ENCODE assay signal across 11 mouse cellular contexts in the genomic region with DNA sequence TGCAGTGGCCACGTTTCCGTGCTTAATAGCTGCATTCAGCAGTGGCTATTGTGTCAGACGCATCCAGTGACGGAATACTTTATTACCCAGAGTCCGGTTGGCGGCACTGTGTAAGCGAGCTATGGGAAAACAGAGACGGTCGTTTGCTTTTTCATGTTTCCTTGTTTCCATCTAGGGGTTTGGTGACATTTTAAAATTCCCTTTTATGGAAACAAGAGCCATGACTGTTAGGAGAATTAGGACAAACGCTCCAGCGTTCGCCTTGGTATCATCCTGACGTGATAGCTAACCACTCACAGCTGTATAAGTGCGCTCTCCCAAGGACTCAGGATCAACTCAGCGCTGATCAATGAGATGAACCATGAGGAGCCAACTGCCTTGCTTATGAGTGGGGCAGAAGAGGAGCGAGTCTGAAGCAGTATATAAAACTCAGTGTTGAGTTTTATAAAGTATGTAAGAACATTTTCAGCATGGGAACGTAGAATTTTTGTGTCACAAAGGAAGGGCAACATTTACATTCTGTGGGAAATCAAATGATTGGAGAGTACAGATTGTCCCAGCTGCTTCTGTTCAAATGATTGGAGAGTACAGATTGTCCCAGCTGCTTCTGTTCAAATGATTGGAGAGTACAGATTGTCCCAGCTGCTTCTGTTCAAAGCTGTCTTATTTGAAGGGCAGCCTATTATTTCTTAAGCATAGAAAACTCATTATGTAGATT.
A peak's percentile ranks its signal among the peaks of the same experiment; 100 is the strongest.
DNase-seq lines count a peak whose midpoint lies in the region; ATAC-seq and TF ChIP-seq lines count a peak whose summit lies in the region.
"Had no signal": no experiment of that assay in that cellular context is flagged by ENCODE, and none has a peak within 500 bp of the region (broad histone marks: within the 10 kb centered on the region; RNA-seq: fewer than 3 reads in every experiment).

No protein-coding gene starts in this region.

- no peak overlapping the region for H3K4me2 ChIP-seq in liver, postnatal 0 days (ENCODE audit: low read depth, low read length)
- H3K4me2 ChIP-seq in liver, embryonic 12.5 days: no peak overlapping the region
- peak overlapping the region; percentile 39 for H3K4me2 ChIP-seq in hindbrain, embryonic 15.5 days
- H3K4me2 ChIP-seq in neural tube, embryonic 13.5 days: peak overlapping the region; percentile 47
- H3K4me2 ChIP-seq: liver, embryonic 15.5 days had no signal

- no peaks in the 10 kb centered on the region for H3K27me3 ChIP-seq in liver, postnatal 0 days (ENCODE audit: insufficient read depth, low read length)
- no peaks in the 10 kb centered on the region for H3K27me3 ChIP-seq in liver, embryonic 12.5 days (replicated peaks)
- no peaks in the 10 kb centered on the region for H3K27me3 ChIP-seq in hindbrain, embryonic 15.5 days
- 0 out of 2 replicates have a peak, but pooled peaks cover 4% of the 10 kb centered on the region for H3K27me3 ChIP-seq in neural tube, embryonic 13.5 days
- H3K27me3 ChIP-seq: liver, embryonic 15.5 days had no signal

- 84% methylated on average over 17 of the region's 17 CpGs for WGBS in liver, postnatal 0 days (ENCODE audit: insufficient replicate concordance)
- 81% methylated on average over 17 of the region's 17 CpGs for WGBS in liver, embryonic 12.5 days (ENCODE audit: insufficient replicate concordance)
- 33% methylated on average over 17 of the region's 17 CpGs for WGBS in hindbrain, embryonic 15.5 days
- WGBS in neural tube, embryonic 13.5 days: 23% methylated on average over 17 of the region's 17 CpGs

- no peaks in the 10 kb centered on the region for H3K9me3 ChIP-seq in liver, postnatal 0 days (ENCODE audit: low read length)
- H3K9me3 ChIP-seq in liver, embryonic 12.5 days (replicated peaks): no peaks in the 10 kb centered on the region
- no peaks in the 10 kb centered on the region for H3K9me3 ChIP-seq in hindbrain, embryonic 15.5 days
- no peaks in the 10 kb centered on the region for H3K9me3 ChIP-seq in neural tube, embryonic 13.5 days
- H3K9me3 ChIP-seq: liver, embryonic 15.5 days had no signal

- H3K9ac ChIP-seq in liver, postnatal 0 days (replicated peaks): no peak overlapping the region
- H3K9ac ChIP-seq in liver, embryonic 12.5 days: no peak overlapping the region
- no peak overlapping the region for H3K9ac ChIP-seq in hindbrain, embryonic 15.5 days
- H3K9ac ChIP-seq in neural tube, embryonic 13.5 days: peak overlapping the region; percentile 53; the same call in 1 of the 2 replicates
- H3K9ac ChIP-seq: liver, embryonic 15.5 days had no signal

- no peak overlapping the region for H3K27ac ChIP-seq in liver, postnatal 0 days (ENCODE audit: low read depth)
- H3K27ac ChIP-seq in liver, embryonic 12.5 days: no peak overlapping the region
- H3K27ac ChIP-seq in hindbrain, embryonic 15.5 days (replicated peaks): no peak overlapping the region
- no peak overlapping the region for H3K27ac ChIP-seq in neural tube, embryonic 13.5 days (replicated peaks)
- H3K27ac ChIP-seq: liver, embryonic 15.5 days had no signal

- H3K36me3 ChIP-seq in liver, postnatal 0 days (replicated peaks; ENCODE audit: insufficient read depth, low read length): no peaks in the 10 kb centered on the region
- peaks cover 7% of the 10 kb centered on the region for H3K36me3 ChIP-seq in liver, embryonic 12.5 days
- H3K36me3 ChIP-seq in hindbrain, embryonic 15.5 days: no peaks in the 10 kb centered on the region
- no peaks in the 10 kb centered on the region for H3K36me3 ChIP-seq in neural tube, embryonic 13.5 days
- H3K36me3 ChIP-seq: liver, embryonic 15.5 days had no signal

- no peak for ATAC-seq in liver, postnatal 0 days
- ATAC-seq in liver, embryonic 12.5 days: no peak
- peak; percentile 77 for ATAC-seq in hindbrain, embryonic 15.5 days (ENCODE audit: low FRiP score, low read depth)
- ATAC-seq in neural tube, embryonic 13.5 days (ENCODE audit: low read depth): 0 out of 2 replicates have a peak, but pooled peaks have one; percentile 68

- no peak overlapping the region for H3K4me3 ChIP-seq in liver, postnatal 0 days (ENCODE audit: low read depth, low read length)
- H3K4me3 ChIP-seq in liver, embryonic 12.5 days: no peak overlapping the region
- H3K4me3 ChIP-seq in hindbrain, embryonic 15.5 days: 0 out of 2 replicates have a peak overlapping the region, but pooled peaks have one; percentile 4
- H3K4me3 ChIP-seq in neural tube, embryonic 13.5 days: peak overlapping the region; percentile 19
- H3K4me3 ChIP-seq: liver, embryonic 15.5 days had no signal

- peaks cover 3% of the 10 kb centered on the region; the same call in 1 of the 2 replicates for H3K4me1 ChIP-seq in liver, postnatal 0 days (ENCODE audit: insufficient read depth)
- H3K4me1 ChIP-seq in liver, embryonic 12.5 days: 0 out of 2 replicates have a peak, but pooled peaks cover 4% of the 10 kb centered on the region
- H3K4me1 ChIP-seq in hindbrain, embryonic 15.5 days (replicated peaks): peaks cover 13% of the 10 kb centered on the region
- peaks cover 26% of the 10 kb centered on the region for H3K4me1 ChIP-seq in neural tube, embryonic 13.5 days (replicated peaks)
- H3K4me1 ChIP-seq: liver, embryonic 15.5 days had no signal

- TF ChIP-seq CTCF in liver, postnatal 0 days (IDR thresholded peaks at IDR 0.05; ENCODE audit: low read depth): no peak

- intact Hi-C loops in gastrocnemius, postnatal 36 days (cut with DNase I): no loop called here

- 0 out of 2 replicates have a peak, but pooled peaks have one; percentile 18 for TF ChIP-seq EP300 in liver, postnatal 0 days (IDR thresholded peaks at IDR 0.05; ENCODE audit: low read depth)

- peak; percentile 53 for DNase-seq in embryo, embryonic 11 days
- no peak for DNase-seq in embryo, embryonic 10 days (ENCODE audit: low spot score)
- DNase-seq in liver, postnatal 0 days: no peak
- no peak for DNase-seq in gastrocnemius, postnatal 36 days
- no peak for DNase-seq in urinary bladder, postnatal 36 days (ENCODE audit: low spot score in 2 of 2)
- DNase-seq: adrenal gland, postnatal 25 days; cerebellum, postnatal 10 days had no signal

Comparison
In these comparisons a context has a peak if more than half of its experiments do, and no peak if none do; other contexts are left out.
1. ATAC-seq: peak in hindbrain, embryonic 15.5 days (single experiment) and neural tube, embryonic 13.5 days (single experiment); none in liver, postnatal 0 days (single experiment) and liver, embryonic 12.5 days (single experiment).
2. H3K4me2 ChIP-seq: peak in hindbrain, embryonic 15.5 days (single experiment) and neural tube, embryonic 13.5 days (single experiment); none in liver, postnatal 0 days (single experiment) and liver, embryonic 12.5 days (single experiment).
3. H3K4me3 ChIP-seq: peak in hindbrain, embryonic 15.5 days (single experiment) and neural tube, embryonic 13.5 days (single experiment); none in liver, postnatal 0 days (single experiment) and liver, embryonic 12.5 days (single experiment).